Mouse (Mus musculus) adrenal gland, postnatal 36 days (tissue): ENCODE measurements around the gene Minar1. TPM values are rescaled to one million over a fixed set of nuclear protein-coding genes. Genes with fewer than 3 reads are reported as not detected.

Experiments used
- total RNA-seq, 2 experiments: library from RNA; stranded (reverse); gene quantifications; 2 replicates each; pipeline ENCODE4 v1.2.3; 2021

Gene Minar1
- total RNA-seq, 2 experiments from 2014 or later = 0.07 to 0.16 TPM

Other genes starting within 250 kb of the Minar1 start
- gene Tmed3, start 81.9 kb upstream of the Minar1 start, total RNA-seq = 10 to 100 TPM; 67.3 to 92.8 TPM
- not detected for gene Ankrd34c, start 115.3 kb upstream of the Minar1 start, total RNA-seq